In the genomic region with DNA sequence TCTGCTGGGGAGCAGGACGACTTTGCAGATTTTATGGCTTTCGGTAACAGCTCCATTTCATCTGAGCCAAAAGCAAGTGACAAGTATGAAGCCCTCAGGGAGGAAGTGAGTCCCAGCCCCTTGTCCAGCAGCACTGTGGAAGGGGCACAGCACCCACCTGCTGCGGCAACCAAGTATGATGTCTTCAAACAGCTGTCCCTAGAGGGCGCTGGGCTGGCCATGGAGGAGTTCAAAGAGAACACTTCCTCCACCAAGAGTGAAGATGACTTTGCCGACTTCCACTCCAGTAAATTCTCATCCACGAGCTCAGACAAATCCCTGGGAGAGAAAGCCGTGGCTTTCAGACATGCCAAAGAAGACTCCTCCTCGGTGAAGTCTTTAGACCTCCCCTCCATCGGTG, we compare ENCODE assay signal across 15 mouse cellular contexts. TPM values are rescaled to one million over a fixed set of nuclear protein-coding genes. Genes with fewer than 3 reads are reported as not detected.
A peak's percentile ranks its signal among the peaks of the same experiment; 100 is the strongest.
DNase-seq lines count a peak whose midpoint lies in the region; ATAC-seq and TF ChIP-seq lines count a peak whose summit lies in the region.
"Had no signal": no experiment of that assay in that cellular context is flagged by ENCODE, and none has a peak within 500 bp of the region (broad histone marks: within the 10 kb centered on the region; RNA-seq: fewer than 3 reads in every experiment).

No protein-coding gene starts in this region.

- H3K27ac ChIP-seq in cerebellum, adult 2 months (ENCODE audit: insufficient read depth, low read length), result no peak overlapping the region
- peak overlapping the region; percentile 73 for H3K27ac ChIP-seq in layer of hippocampus, adult 2 months
- no peak overlapping the region for H3K27ac ChIP-seq in thymus, adult 2 months (ENCODE audit: control insufficient read depth, insufficient read depth, low read length)
- H3K27ac ChIP-seq in midbrain, embryonic 15.5 days, result no peak overlapping the region
- H3K27ac ChIP-seq: embryonic facial prominence, embryonic 12.5 days; intestine, embryonic 15.5 days; neural tube, embryonic 13.5 days had no signal

- no peak for DNase-seq in cerebellum, adult 2 months
- no peak for DNase-seq in cerebellum, adult 8-10 months
- DNase-seq in layer of hippocampus, adult 2 months (ENCODE audit: low spot score in 2 of 2), result no peak
- DNase-seq in layer of hippocampus, adult 9-11 months, result no peak
- peak; percentile 29 for DNase-seq in thymus, adult 2 months
- no peak for DNase-seq in thymus, postnatal 10 days (ENCODE audit: low spot score in 2 of 2)
- peak; percentile 22 to 31 for DNase-seq in thymus, postnatal 36 days
- DNase-seq: adrenal gland, postnatal 36 days; cerebellum, postnatal 36 days; gastrocnemius, postnatal 36 days; lung, embryonic 14.5 days had no signal

- no peak overlapping the region for H3K4me3 ChIP-seq in cerebellum, adult 2 months (replicated peaks; ENCODE audit: insufficient read depth, low read depth, low read length)
- H3K4me3 ChIP-seq in layer of hippocampus, adult 2 months, result no peak overlapping the region
- no peak overlapping the region for H3K4me3 ChIP-seq in thymus, adult 2 months (ENCODE audit: control insufficient read depth, insufficient read depth, low read length)
- H3K4me3 ChIP-seq in midbrain, embryonic 15.5 days, result no peak overlapping the region
- H3K4me3 ChIP-seq: embryonic facial prominence, embryonic 12.5 days; intestine, embryonic 15.5 days; neural tube, embryonic 13.5 days had no signal

- no peaks in the 10 kb centered on the region for H3K9me3 ChIP-seq in midbrain, embryonic 15.5 days
- H3K9me3 ChIP-seq: embryonic facial prominence, embryonic 12.5 days; intestine, embryonic 15.5 days; neural tube, embryonic 13.5 days had no signal

- no peaks in the 10 kb centered on the region for H3K27me3 ChIP-seq in cerebellum, adult 2 months (ENCODE audit: control insufficient read depth, insufficient read depth, low read length)
- H3K27me3 ChIP-seq in thymus, adult 2 months (ENCODE audit: control insufficient read depth, insufficient read depth, low read length), result no peaks in the 10 kb centered on the region
- H3K27me3 ChIP-seq in midbrain, embryonic 15.5 days (replicated peaks), result no peaks in the 10 kb centered on the region
- H3K27me3 ChIP-seq: embryonic facial prominence, embryonic 12.5 days; intestine, embryonic 15.5 days; neural tube, embryonic 13.5 days had no signal

- H3K4me2 ChIP-seq in midbrain, embryonic 15.5 days, result no peak overlapping the region
- H3K4me2 ChIP-seq: embryonic facial prominence, embryonic 12.5 days; intestine, embryonic 15.5 days; lung, embryonic 14.5 days; neural tube, embryonic 13.5 days had no signal

- peak; percentile 34; the same call in 1 of the 2 replicates for TF ChIP-seq CTCF in cerebellum, adult 2 months (IDR thresholded peaks at IDR 0.05; ENCODE audit: borderline replicate concordance, insufficient read depth, low read depth, low read length)
- peak; percentile 54 for TF ChIP-seq CTCF in layer of hippocampus, adult 2 months (conservative IDR thresholded peaks at IDR 0.05)
- TF ChIP-seq CTCF in thymus, adult 2 months (IDR thresholded peaks at IDR 0.05; ENCODE audit: borderline replicate concordance, control insufficient read depth, extremely low read depth, insufficient read depth, low read length, poor library complexity), result no peak

- 53% methylated on average over 9 of the region's 9 CpGs for WGBS in cerebellum, adult 2 months
- WGBS in thymus, adult 2 months, result 90% methylated on average over 9 of the region's 9 CpGs
- 84% methylated on average over 9 of the region's 9 CpGs for whole genome bisulfite sequencing in midbrain, embryonic 15.5 days

- peaks cover 13% of the 10 kb centered on the region; the same call in 1 of the 2 replicates for H3K4me1 ChIP-seq in cerebellum, adult 2 months (ENCODE audit: control insufficient read depth, insufficient read depth, low read length)
- H3K4me1 ChIP-seq in thymus, adult 2 months (replicated peaks; ENCODE audit: control insufficient read depth, insufficient read depth, low read length), result peaks cover 7% of the 10 kb centered on the region
- peaks cover 34% of the 10 kb centered on the region for H3K4me1 ChIP-seq in midbrain, embryonic 15.5 days
- H3K4me1 ChIP-seq: intestine, embryonic 15.5 days had no signal

- peaks cover 46% of the 10 kb centered on the region for H3K36me3 ChIP-seq in thymus, adult 2 months (ENCODE audit: control insufficient read depth, insufficient read depth, low read length)
- peaks cover 19% of the 10 kb centered on the region for H3K36me3 ChIP-seq in midbrain, embryonic 15.5 days (replicated peaks)

- no peak overlapping the region for H3K9ac ChIP-seq in midbrain, embryonic 15.5 days
- H3K9ac ChIP-seq: embryonic facial prominence, embryonic 12.5 days; intestine, embryonic 15.5 days; lung, embryonic 14.5 days; neural tube, embryonic 13.5 days had no signal

- ATAC-seq in midbrain, embryonic 15.5 days (replicated peaks), result no peak
- ATAC-seq: intestine, embryonic 15.5 days had no signal

- TF ChIP-seq POLR2A in cerebellum, adult 2 months (IDR thresholded peaks at IDR 0.05; ENCODE audit: borderline replicate concordance, insufficient read depth, low read length), result no peak
- TF ChIP-seq POLR2A in thymus, adult 2 months (IDR thresholded peaks at IDR 0.05; ENCODE audit: control insufficient read depth, extremely low read depth, insufficient read depth, low read length, poor library complexity), result no peak

RNA-seq across cellular contexts. Expression of a gene that starts 44.8 kb away (rescaled TPM):
- 26.6 and 27.9 TPM in 2 replicates for polyA plus RNA-seq in cerebellum, adult 2 months (2012; rRNA removed)
- total RNA-seq in layer of hippocampus, adult 2 months (2021), result 10 to 100 TPM; 68.2 to 72.1 TPM
- 49.9 and 55.1 TPM in 2 replicates for polyA plus RNA-seq in thymus, adult 2 months (2012; rRNA removed)
- polyA plus RNA-seq in midbrain, embryonic 15.5 days (2015; fragmentation: Nextera tagmentation; extraction: Ambion mirVana), result 29.9 and 33.1 TPM in 2 replicates

Comparison
In these comparisons a context has a peak if more than half of its experiments do, and no peak if none do; other contexts are left out.
1. DNase-seq: peak in thymus, adult 2 months (single experiment) and thymus, postnatal 36 days (2 of 2); none in cerebellum, adult 2 months (0 of 2), cerebellum, adult 8-10 months (single experiment), layer of hippocampus, adult 2 months (0 of 2), layer of hippocampus, adult 9-11 months (single experiment) and thymus, postnatal 10 days (0 of 2).